Mouse (Mus musculus): ENCODE measurements at regions not wholly inside any gene's neighbourhood (a gene's known extent, or its start where the extent isn't known, plus 50 kb on each side); places are given as distances from the start of the nearest gene placed in this dataset.

DNA sequence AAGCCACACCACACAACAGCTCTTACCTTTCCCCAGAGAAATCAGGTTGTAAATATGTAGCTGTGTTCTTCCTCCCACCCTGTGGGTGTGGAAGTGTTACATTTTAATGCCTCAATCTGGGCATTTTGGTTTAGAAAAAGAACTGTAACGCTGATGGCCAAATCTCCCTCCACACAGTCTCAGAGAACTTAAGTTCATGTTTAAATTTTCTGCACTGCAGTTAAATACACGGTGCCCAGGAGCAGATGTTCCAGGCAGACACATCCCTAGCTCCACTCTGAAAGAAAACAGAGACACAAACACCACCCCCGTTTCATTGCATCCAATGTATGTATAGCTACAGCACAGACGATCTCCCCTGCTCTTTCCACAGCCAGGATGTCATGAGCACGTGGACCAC is 206.1 kb downstream of the Tle3 start:
- in situ Hi-C loops (cut with MseI, MboI), result no loop called here

- in situ Hi-C loops (cut with MseI, MboI), result no loop called here
These were observed 201.6 kb downstream of the Tle3 start for GRCm38 (mm10) chr9:61573634-61574359.

- in situ Hi-C loops (cut with MseI, MboI), result no loop called here
These were observed 190.9 kb downstream of the Tle3 start for GRCm38 (mm10) chr9:61563017-61563416.

GRCm38 (mm10) chr9:61561551-61561950 is 189.4 kb downstream of the Tle3 start:
- in situ Hi-C loops (cut with MseI, MboI), result no loop called here

DNA sequence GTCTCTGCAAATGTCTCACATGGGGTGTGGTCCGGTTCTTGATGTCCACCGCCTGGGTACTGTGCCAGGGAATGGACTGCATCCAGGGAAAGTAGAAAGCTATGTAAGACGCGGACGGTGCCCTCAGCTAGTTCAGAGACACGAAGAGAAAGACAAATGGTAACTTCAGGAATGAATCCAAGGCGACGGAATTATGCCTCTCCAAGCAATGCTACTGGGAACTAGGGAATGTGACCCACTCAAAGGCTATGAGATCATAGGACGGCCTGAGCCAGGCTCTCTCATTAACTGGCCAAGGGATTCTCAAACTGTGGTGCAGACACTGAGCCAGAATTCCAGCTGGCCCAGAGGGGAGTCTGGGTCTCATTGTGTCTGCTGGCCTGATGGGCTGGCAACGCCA is 186.5 kb downstream of the Tle3 start:
- in situ Hi-C loops (cut with MseI, MboI), result no loop called here

- in situ Hi-C loops (cut with MseI, MboI), result no loop called here
These were observed 184.9 kb downstream of the Tle3 start for GRCm38 (mm10) chr9:61557025-61557424.

- in situ Hi-C loops (cut with MseI, MboI), result no loop called here
These were observed 183.0 kb downstream of the Tle3 start for GRCm38 (mm10) chr9:61555173-61555572.

DNA sequence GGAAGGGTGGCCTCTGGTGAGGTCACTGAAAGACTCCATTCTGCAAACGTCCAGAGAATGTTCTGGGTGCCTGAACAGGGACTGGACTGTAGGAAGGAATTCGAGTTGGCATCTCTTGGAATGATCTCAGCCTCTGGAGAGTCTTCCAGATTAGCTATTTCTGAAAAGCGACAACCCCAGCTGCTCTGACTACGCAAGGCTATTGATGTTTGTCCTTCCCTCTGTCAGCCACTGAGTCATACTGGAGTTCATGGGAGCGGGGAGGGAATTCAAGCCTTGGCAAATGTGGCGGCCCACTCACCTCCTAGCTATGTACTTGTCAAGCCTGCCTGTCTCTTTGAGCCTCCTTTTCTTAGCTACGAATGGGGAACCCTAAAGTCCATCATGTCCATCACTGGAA is 182.4 kb downstream of the Tle3 start:
- in situ Hi-C loops (cut with MseI, MboI), result no loop called here

GRCm38 (mm10) chr9:61553626-61554025 is 181.5 kb downstream of the Tle3 start:
- in situ Hi-C loops (cut with MseI, MboI), result no loop called here

- in situ Hi-C loops (cut with MseI, MboI), result no loop called here
These were observed 179.2 kb downstream of the Tle3 start for GRCm38 (mm10) chr9:61551361-61551760.

- in situ Hi-C loops (cut with MseI, MboI), result no loop called here
These were observed 178.2 kb downstream of the Tle3 start for GRCm38 (mm10) chr9:61550326-61550725.

- in situ Hi-C loops (cut with MseI, MboI), result no loop called here
These were observed 177.6 kb downstream of the Tle3 start for GRCm38 (mm10) chr9:61549692-61550241.

- in situ Hi-C loops (cut with MseI, MboI), result no loop called here
These were observed 165.4 kb downstream of the Tle3 start for GRCm38 (mm10) chr9:61537316-61538189.

DNA sequence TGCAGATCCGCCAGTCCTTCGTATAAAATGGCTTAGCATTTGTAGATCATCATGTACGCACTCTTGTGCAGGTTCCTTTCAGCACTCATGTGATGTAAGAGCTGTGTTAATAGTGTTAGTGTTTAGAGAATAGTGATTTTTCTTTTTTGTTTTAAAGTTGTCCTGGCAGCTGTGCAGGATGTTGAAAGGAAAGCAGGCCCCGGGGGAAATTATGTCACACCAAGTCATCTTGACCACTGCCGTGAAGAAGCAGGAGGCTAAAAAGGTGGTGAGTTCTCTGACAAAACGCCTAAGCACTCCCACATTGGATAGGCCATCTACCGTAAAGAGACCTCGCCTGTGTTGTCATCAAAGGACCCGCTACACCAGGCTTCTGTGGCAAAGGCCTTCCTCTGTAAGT is 161.1 kb downstream of the Tle3 start:
- in situ Hi-C loops (cut with MseI, MboI), result no loop called here

- in situ Hi-C loops (cut with MseI, MboI), result no loop called here
These were observed 158.3 kb downstream of the Tle3 start for GRCm38 (mm10) chr9:61530263-61531045.

- in situ Hi-C loops (cut with MseI, MboI), result no loop called here
These were observed 156.2 kb downstream of the Tle3 start for GRCm38 (mm10) chr9:61528286-61528865.

GRCm38 (mm10) chr9:61527491-61528056 is 155.4 kb downstream of the Tle3 start:
- in situ Hi-C loops (cut with MseI, MboI), result no loop called here

DNA sequence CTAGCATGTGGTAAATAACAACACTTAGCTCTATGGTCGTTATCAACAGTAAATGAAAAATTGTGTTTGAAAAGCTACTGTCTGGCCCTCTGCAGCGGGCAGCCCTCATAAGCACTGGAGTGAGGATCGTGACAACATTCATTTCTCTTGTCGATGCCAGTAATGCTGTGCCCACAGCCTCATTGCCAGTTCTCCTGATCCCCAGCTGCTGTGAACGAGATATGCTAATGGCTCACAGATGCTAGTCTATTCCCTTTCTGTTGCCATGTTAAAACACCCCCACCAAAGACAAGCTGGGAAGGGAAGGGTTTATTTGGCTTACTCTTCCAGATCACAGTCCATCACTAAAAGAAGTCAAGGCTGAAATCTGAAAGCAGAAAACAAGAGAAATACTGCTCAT is 148.0 kb downstream of the Tle3 start:
- in situ Hi-C loops (cut with MseI, MboI), result no loop called here

DNA sequence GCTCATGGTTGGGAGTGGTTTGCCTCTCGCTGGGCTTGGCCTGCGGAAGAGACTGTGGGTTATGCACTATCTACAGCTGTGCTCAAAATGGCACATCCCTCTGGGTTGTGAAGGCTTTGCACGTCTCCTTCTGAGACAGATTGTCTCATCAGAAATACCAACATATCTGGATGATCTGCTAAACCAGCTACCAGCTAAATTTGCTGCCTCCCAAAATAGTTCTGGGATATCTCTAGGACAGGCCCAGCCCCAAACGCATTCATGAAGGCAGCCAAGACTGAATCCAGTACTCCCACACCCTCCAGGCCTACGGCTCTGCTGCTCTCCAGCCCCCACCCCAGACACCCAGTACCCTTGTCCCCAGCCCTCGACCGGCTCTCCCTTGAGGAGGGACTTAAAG is 145.7 kb downstream of the Tle3 start:
- in situ Hi-C loops (cut with MseI, MboI), result no loop called here

GRCm38 (mm10) chr9:61511436-61511835 is 139.3 kb downstream of the Tle3 start:
- in situ Hi-C loops (cut with MseI, MboI), result no loop called here

DNA sequence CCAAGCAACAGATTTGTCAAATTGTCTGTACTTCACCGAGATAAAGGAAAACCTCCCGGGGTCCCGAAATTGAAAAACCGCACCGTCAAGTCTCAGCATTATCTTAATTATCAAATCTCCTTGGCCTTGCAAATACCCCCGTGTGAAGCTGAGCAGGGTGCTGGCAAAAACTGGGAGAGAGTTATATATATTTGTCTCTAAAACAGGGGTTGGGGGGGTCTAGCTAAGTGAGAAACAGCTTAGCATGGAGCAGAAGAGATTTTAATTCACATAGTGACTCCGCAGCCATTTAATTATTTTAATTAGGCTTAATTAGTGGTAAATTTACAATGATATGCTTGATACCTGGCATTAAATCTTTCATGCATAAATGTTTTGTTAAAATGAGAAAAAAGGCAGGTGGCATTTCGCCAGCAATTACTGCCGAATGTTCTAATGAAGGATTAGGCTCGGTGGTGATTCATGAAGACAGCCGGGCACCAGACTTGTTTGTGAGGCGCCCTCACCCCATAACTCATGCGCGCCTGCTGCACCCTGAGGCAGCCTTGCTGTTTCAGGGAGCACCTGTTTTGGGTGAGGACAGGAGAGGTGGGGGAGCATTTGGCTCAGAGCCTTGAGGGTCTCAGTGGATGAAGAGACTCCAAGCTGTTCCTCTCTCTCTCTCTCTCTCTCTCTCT is 138.2 kb downstream of the Tle3 start:
- in situ Hi-C loops (cut with MseI, MboI), result no loop called here
